Mouse (Mus musculus) neural tube, embryonic 10.5 days (tissue): ENCODE measurements around the gene Cbarp.

Experiments used
- DNase-seq: peaks from one replicate; pipeline ENCODE4 v3.0.0-alpha.2; 2017; ENCODE audit warnings: low spot score; ENCODE audit errors: extremely low spot score

Cbarp gene

DNA sequence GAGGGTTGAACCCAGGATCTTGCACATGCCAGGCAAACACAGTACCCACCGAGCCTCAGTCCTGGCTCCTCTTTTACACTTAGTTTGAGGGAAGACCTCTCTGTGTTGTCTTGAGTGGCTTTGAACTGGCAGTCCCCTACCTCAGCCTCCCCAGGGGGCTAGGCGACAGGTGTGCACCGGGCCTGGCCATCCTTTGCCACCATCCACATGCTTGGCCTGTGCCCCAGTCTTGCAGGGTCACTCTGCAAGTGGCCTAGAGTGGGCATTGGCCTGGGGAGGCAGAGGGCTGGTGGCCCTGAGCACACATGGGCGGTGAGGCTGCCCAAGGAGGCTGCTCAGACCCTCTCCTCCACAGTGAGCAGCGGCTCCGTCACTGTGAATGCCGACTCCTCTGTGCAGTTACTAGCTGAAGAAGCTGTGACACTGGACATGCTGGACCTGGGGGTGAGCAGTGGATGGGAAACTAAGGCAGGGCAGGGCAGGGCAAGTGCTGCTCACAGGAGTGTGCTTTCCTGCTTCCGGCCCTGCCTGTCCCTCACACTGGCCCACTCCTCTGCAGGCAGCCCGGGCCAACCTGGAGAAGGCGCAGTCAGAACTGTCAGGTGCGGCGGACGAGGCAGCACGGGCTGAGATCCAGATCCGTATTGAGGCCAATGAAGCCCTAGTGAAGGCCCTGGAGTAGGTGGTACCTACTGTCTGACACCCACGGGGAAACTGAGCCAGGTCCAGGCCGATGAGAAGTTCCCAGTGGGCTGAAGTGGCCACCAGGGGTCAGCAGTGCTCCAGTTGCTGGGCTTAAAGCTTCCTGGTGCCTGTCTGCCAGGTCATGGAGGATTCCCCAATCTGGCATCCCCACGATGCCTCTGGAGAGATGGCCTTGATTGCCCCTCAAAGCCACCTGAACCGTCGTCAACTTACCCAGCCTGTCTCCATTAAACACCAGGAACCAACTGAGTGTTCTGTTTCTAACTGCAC is 4.5 kb upstream of the Cbarp start:
- DNase-seq: peak; percentile 78

- DNase-seq: no peak
These were observed 3.5 kb upstream of the Cbarp start for GRCm38 (mm10) chr10:80144159-80144558.

GRCm38 (mm10) chr10:80143664-80144063 is 3.0 kb upstream of the Cbarp start:
- DNase-seq: no peak

- DNase-seq: no peak
These were observed 1.9 kb upstream of the Cbarp start for GRCm38 (mm10) chr10:80142530-80142925.

- peak; percentile 89 for DNase-seq
These were observed 1.3 kb upstream of the Cbarp start for GRCm38 (mm10) chr10:80141786-80142529.

GRCm38 (mm10) chr10:80141243-80141642 is 608 bp upstream of the Cbarp start:
- DNase-seq: peak; percentile 89

- DNase-seq: no peak
These were observed 515 bp downstream of the Cbarp start for GRCm38 (mm10) chr10:80139975-80140665.

DNA sequence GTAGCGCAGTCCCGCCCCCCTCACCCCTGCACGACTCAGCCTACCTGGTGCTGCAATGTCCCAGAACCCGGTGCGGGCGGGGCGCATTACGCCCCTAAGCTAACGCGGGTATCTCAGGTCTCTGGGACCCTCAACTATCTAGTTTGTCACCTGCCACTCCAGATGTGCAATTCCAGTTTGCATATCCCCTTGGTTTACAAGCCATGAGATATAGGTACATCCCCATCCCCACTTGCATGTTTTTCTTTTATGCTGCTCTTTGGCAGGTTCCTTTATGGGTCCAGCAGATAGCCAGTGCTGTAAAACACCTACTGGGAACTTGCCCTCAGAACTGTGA is 1.2 kb downstream of the Cbarp start:
- no peak for DNase-seq

GRCm38 (mm10) chr10:80138553-80139438 is 1.8 kb downstream of the Cbarp start, which contains the start of gene Atp5d:
Gene Atp5d (plus strand): TSS chr10:80138632.
- DNase-seq: peak; percentile 61

- peak; percentile 50 for DNase-seq
These were observed 2.7 kb downstream of the Cbarp start for GRCm38 (mm10) chr10:80137626-80138552.

- DNase-seq: peak; percentile 39
These were observed 3.5 kb downstream of the Cbarp start for GRCm38 (mm10) chr10:80136952-80137625.

DNA sequence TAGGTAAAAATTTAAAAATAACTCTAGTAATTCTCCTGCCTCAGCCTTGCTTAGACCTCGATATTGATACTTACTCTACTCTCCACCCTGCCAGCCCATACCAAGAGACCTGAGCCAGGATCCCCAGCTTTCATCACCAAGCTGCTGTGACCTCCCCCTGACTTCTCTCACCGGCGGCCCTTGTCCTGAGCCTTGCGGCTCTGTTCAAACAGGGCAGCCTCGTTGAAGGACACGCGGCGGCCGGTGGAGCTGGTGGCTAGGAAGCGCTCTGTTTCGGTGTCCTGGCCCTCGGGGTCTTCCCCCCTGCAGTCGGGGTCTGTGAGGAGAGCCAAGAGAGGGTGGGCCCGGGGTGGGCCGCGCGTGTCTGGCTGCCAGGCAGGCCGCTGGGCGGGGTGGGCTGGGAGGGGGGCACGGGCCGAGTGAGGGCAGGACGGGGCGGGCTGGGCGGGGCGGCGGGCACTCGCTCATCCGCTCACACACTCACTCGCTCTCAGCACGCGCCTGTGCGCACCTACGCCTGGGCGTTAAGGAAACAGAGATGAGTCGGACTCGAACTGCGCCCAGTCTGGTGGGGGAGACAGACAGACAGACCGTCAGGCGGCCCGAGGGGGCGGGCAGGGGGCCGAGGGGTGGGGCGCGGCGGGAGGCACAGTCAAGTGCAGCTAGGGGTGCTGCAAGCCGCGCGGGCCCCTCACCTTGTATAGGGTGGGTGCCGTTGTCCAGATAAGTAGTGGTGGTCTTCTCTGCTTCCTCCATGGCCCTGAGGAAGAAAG is 4.3 kb downstream of the Cbarp start:
- no peak for DNase-seq

GRCm38 (mm10) chr10:80135641-80136040 is 5.0 kb downstream of the Cbarp start:
- DNase-seq: no peak

DNA sequence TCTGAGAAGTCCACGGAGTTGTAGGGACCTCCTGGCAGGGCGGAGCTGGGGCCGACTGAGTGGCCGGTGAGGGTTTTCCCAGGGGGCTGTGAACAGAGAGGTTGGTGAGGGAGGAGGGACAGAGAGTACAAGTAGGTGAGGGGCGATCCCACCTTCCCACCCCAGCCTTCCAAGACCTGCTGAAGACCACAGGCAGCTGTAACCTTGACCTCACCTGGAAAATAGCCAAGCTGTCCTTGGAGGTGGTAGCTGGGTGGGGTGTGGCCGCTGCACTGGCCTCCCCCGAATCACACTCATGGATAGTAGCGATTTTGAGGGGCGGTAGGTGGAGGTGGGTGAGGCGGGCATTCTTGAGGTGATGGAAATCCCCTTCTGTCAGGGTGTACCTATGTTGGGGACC is 5.5 kb downstream of the Cbarp start:
- DNase-seq: no peak

- no peak for DNase-seq
These were observed 6.2 kb downstream of the Cbarp start for GRCm38 (mm10) chr10:80134421-80134820.

DNA sequence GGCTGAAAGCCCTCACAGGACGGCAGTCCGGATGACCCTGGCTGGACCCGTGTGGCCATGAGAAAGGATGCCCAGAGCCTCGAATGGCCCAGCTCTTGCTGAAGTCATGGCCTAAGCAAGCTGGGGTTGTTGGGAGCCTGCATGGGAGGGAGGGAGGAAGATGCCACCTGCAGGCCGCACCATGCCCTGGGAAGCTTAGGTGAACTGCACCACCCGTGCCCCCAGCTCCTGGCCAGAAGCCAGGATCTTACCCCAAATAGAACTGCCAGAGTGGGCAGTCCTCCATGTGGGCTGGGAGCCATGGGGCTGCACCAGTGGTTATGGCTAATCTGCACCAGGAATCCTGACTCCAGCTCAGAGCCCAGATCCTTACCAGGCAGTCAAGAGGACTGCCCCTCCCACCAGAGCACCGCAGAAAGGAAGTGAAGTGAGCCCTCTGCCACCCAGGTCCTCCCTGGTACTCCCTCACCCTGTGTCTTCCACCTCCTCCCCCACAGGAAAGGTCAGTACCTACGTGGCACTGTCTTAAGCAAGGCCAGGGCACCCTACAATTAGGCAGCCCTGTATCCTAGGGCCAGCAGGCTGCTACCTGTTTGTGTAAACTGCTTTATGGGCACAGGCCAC is 7.3 kb downstream of the Cbarp start:
- DNase-seq: no peak

GRCm38 (mm10) chr10:80131952-80132350 is 8.7 kb downstream of the Cbarp start:
- DNase-seq: peak; percentile 50
